Mouse (Mus musculus) 3T3-L1 (cell line): ENCODE measurements at regions not wholly inside any gene's neighbourhood (a gene's known extent, or its start where the extent isn't known, plus 50 kb on each side); places are given as distances from the start of the nearest gene placed in this dataset.

ENCODE experiments used
- DNase-seq: peaks from one replicate; pipeline ENCODE4 v3.0.0-alpha.2; 2015; ENCODE audit warnings: low read depth, low spot score

DNA sequence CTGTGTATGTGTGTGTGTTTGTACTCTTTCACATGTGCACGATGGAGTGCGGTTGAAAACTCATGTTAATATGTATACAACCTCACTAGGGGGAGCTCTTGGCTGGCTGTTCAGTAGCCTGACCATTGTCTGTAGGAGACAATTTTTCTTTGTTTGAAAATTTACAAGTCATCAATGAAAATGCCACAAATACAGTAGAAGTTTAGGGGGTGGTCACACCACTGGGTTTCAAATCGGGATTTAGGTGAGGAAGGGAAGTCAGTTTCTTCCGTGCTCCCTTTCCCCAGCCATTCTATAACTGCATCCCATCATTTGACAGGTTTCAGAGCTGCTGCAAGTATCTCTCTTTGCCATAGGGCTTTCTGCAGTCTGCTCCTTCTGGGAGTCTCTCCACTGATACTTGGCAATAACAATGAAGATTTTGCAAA lies 366.9 kb upstream of the Fam92a start:
- peak; percentile 64 for DNase-seq

DNA sequence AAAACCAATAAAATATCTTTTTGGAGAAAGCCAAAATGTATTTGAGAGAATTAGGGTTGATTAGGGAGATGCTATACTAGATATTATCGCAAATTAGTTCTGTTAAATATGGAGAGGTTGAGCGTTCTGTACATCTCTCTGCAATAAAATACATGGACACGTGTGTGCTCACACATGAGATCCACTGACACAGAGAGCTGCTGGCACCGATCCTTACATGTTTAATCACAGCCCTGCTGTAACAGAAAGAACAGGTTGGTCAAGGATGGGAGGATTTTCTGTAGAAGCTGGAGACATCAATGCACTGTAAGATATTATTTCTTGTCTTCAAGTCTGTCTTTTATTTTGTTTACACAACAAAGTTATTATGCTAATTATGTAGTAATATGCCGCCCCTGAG lies 366.2 kb upstream of the Fam92a start:
- no peak for DNase-seq

GRCm38 (mm10) chr4:12534151-12534550 lies 362.3 kb upstream of the Fam92a start:
- DNase-seq = no peak

GRCm38 (mm10) chr4:12532961-12533360 lies 361.1 kb upstream of the Fam92a start:
- DNase-seq = no peak

GRCm38 (mm10) chr4:12522358-12522757 lies 350.5 kb upstream of the Fam92a start:
- DNase-seq = no peak

- no peak for DNase-seq
Observed at GRCm38 (mm10) chr4:12521246-12521645, 349.4 kb upstream of the Fam92a start.

- DNase-seq = no peak
Observed at GRCm38 (mm10) chr4:12516497-12516896, 344.7 kb upstream of the Fam92a start.

- peak; percentile 81 for DNase-seq
Observed at GRCm38 (mm10) chr4:12511656-12512385, 340.0 kb upstream of the Fam92a start.

GRCm38 (mm10) chr4:12506851-12507551 lies 335.2 kb upstream of the Fam92a start:
- DNase-seq = no peak

DNA sequence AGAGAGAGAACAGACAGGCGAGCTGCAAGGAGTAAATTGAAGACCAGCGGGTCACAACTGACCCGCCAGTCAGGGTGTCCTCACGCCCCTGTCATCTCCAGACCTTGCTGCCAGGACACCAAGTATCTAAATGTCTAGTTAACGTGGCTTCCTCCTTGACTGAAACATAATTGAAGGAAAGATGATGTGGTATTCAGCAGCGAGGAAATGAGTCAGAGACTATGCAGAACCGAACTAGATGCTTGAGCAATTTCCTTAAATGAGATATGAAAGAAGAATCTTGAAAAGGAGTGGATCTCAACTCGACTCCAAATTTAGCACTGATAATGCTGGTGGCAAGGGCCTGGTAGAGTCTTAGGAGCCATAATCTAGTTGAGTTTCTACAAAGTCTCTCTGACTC lies 329.3 kb upstream of the Fam92a start:
- DNase-seq = no peak

DNA sequence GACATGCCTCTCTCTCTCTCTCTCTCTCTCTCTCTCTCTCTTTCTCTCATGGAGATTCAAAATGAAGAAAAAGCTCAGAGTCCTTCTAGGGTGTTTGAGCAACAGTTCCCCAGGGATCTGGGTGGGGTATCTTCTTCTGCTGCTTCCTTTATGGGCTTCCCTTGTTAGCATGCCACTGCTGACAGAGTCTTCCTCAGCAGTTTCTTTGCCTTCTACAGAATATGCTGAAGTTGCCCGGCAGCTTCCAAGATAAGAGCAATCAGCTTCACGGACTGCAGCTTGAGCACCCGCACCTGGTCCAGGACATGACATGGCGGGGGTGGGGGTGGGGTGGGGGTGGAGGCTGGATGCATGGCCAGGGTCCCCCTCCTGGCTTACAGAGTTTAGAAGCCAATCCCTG lies 326.6 kb upstream of the Fam92a start:
- no peak for DNase-seq

DNA sequence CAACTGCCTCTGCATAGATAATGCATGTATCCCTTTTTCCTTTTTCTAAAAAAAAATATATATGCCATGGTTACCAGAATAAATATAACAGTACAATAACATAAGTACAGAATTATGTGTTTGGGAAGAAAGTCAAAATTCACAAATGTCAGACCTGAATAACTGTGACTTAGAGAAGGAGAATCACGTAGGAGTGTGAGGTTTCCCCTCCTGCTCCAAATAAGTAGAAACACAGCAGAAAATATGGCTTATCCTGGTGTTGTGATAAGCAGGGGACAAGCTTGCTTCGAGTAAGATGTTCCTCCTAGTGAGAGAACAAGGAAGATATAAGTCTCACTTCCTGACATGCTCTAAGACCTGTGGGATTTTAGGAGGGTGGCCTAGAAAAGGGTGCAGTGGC lies 320.7 kb upstream of the Fam92a start:
- DNase-seq = no peak

- no peak for DNase-seq
Observed at GRCm38 (mm10) chr4:12491306-12491705, 319.5 kb upstream of the Fam92a start.

DNA sequence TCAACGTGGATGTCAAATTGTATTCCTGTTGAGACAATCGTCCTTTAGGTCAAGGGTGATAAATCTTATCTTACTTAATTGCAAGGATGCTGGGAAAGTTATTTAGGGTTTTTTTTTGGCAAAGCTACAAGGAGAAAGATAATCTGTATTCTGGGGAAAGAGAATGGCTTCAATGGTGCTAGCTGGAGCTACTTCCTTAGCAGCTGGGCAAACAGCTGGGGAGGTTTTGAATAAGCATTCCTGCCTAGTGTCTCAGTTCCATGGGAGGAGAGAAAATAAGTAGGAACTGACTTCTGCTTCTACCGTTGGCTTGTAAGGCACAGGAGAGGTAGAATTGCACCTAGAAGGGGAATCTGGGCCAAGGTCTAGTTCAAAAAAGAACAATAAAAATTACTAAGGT lies 318.3 kb upstream of the Fam92a start:
- DNase-seq = no peak

GRCm38 (mm10) chr4:12489358-12489757 lies 317.5 kb upstream of the Fam92a start:
- no peak for DNase-seq

GRCm38 (mm10) chr4:12481481-12481880 lies 309.7 kb upstream of the Fam92a start:
- DNase-seq = no peak

GRCm38 (mm10) chr4:12476717-12477116 lies 304.9 kb upstream of the Fam92a start:
- no peak for DNase-seq

DNA sequence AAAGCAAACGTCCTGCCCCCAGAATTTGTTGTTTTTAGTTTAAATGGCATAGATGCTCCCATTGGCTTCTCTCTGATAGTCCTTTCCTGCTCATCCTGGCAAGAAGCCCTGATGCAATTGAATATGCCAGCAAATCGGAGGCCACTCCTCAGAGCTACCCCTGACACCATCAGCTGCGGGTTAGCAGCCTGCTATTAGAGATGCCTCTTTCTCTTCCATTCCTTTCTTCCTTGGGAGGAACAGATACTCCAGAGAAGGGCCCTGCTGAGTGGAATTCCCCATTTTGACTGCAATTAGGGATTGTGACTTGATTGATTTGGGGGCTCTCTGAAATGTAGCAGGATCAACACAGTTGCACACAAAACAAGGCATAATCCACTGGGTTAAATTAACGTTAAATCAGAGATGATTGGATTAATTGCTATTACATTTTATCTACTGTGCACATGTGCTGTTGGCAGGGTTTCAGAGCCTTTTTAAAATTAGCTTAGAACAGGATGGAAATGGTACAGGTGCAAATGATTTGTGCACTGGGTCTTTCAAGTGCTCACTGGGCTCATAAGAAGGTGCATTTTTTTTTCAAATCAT lies 303.3 kb upstream of the Fam92a start:
- no peak for DNase-seq

GRCm38 (mm10) chr4:12474421-12474820 lies 302.6 kb upstream of the Fam92a start:
- no peak for DNase-seq

GRCm38 (mm10) chr4:12461701-12462100 lies 289.9 kb upstream of the Fam92a start:
- DNase-seq = no peak

DNA sequence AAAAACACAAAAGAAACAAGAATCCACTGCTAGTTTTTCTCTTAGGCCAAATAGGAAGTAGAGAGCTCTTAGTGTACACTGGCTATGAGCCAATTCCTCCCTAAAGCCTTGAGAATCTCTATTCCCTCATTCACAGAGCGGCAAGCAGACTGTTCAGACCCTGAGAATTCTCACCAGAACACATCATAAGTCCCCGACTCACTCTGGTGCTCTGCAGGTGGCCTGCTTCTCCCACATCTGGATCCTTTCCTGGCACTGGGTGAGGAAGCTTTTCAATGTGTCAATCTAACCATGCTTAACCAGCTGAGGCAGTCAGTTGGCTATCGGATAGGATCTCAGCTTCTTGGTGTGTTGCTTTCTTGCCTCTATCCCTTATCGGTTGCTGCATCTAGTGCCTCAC lies 289.4 kb upstream of the Fam92a start:
- DNase-seq = no peak

DNA sequence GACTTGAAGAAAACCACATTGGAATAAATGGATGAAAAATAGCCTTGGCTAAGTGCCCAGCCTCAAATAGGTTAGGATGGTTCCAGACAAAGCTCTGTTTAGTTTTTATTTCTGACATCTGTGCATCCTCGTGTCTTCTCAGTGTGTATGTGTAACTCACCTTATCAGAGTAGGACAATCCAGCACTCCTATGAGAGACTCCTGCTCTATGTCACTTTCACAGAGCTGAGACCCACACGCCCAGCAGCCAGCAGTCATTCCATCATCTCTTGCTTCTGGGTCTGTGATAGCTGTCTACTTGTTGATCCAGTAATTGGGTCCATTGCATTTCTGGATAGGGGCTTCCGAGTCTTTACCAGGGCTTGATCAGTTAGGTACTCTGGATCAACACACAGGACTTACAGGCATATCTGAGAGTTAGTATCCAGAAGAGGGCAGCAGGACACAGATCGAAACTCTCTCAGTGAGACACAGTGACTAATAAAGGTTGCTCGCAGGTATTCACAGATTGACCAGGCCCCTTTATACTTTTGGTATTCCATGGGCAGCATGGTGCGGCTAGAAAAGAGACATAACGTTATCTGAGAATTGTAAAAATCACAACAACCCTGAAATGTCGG lies 286.3 kb upstream of the Fam92a start:
- no peak for DNase-seq
